Mouse (Mus musculus) MEL (cell line): ENCODE measurements around the gene Atxn10. TPM values are rescaled to one million over a fixed set of nuclear protein-coding genes. Genes with fewer than 3 reads are reported as not detected.

Source experiments
- DNase-seq: peaks from one replicate; pipeline ENCODE4 v3.0.0; 2011; ENCODE audit warnings: low read depth, low spot score
- H3K27ac ChIP-seq: 2 replicates; pipeline ENCODE4 v1.5.1; 2012; ENCODE audit warnings: low read depth, mild to moderate bottlenecking, control low read depth, low read length, moderate library complexity; ENCODE audit not compliant: control insufficient read depth
- H3K27me3 ChIP-seq, 2 experiments: fragments of 150-350 bp in 1 of 2; sonication (generic) in 1 of 2; 2 replicates each; pipeline ENCODE4 v1.6.1; 2012; ENCODE audit warnings: low read length in 2 of 2, mild to moderate bottlenecking in 2 of 2, improper control_type of control experiment in 1 of 2, moderate library complexity in 1 of 2; ENCODE audit not compliant: insufficient read depth in 2 of 2, control insufficient read depth in 1 of 2
- H3K36me3 ChIP-seq, 2 experiments: 2 replicates each; pipeline ENCODE4 v1.6.1; 2012 to 2014; ENCODE audit warnings: low read length in 2 of 2, improper control_type of control experiment in 1 of 2, inconsistent platforms in 1 of 2, mild to moderate bottlenecking in 1 of 2; ENCODE audit not compliant: insufficient read depth in 2 of 2, control insufficient read depth in 1 of 2
- H3K4me1 ChIP-seq, 2 experiments: fragments of 150-350 bp in 1 of 2; sonication (generic) in 1 of 2; 2 replicates each; pipeline ENCODE4 v1.6.1; 2012; ENCODE audit warnings: low read length in 2 of 2, improper control_type of control experiment in 1 of 2, mild to moderate bottlenecking in 1 of 2; ENCODE audit not compliant: insufficient read depth in 2 of 2, control insufficient read depth in 1 of 2
- H3K4me3 ChIP-seq, 2 experiments: fragments of 150-350 bp in 1 of 2; sonication (generic) in 1 of 2; 2 replicates each; pipeline ENCODE4 v1.5.1; 2012; ENCODE audit warnings: low read depth in 2 of 2, low read length in 2 of 2, mild to moderate bottlenecking in 2 of 2, moderate library complexity in 2 of 2, control low read depth in 1 of 2, improper control_type of control experiment in 1 of 2; ENCODE audit not compliant: control insufficient read depth in 1 of 2, insufficient read depth in 1 of 2
- H3K79me2 ChIP-seq: 2 replicates; pipeline ENCODE4 v1.6.1; 2012; ENCODE audit warnings: mild to moderate bottlenecking, low read length, moderate library complexity; ENCODE audit not compliant: control insufficient read depth, poor library complexity, insufficient read depth
- H3K9ac ChIP-seq: 2 replicates; pipeline ENCODE4 v1.6.1; 2012; ENCODE audit warnings: low read depth, mild to moderate bottlenecking, control low read depth, low read length, moderate library complexity; ENCODE audit not compliant: control insufficient read depth, poor library complexity, severe bottlenecking
- H3K9me3 ChIP-seq: fragments of 150-350 bp; sonication (generic); replicated peaks from 2 replicates; pipeline ENCODE4 v1.6.1; 2012; ENCODE audit warnings: mild to moderate bottlenecking, low read length, improper control_type of control experiment, moderate library complexity; ENCODE audit not compliant: insufficient read depth
- BHLHE40 ChIP-seq: IDR thresholded peaks from 2 replicates; pipeline ENCODE4 v1.6.1; 2012; ENCODE audit warnings: low read depth, mild to moderate bottlenecking, inconsistent platforms, low read length, improper control_type of control experiment, borderline replicate concordance
- CTCF ChIP-seq, 3 experiments: IDR thresholded peaks in 2 of 3; conservative IDR thresholded peaks in 1 of 3; 2 replicates each; pipeline ENCODE4 v1.5.1; 2011 to 2012; ENCODE audit warnings: low read length in 3 of 3, low read depth in 2 of 3, mild to moderate bottlenecking in 2 of 3, improper control_type of control experiment in 1 of 3, inconsistent platforms in 1 of 3, mixed read lengths in 1 of 3, moderate library complexity in 1 of 3; ENCODE audit not compliant: control insufficient read depth in 1 of 3, insufficient read depth in 1 of 3, poor library complexity in 1 of 3, severe bottlenecking in 1 of 3
- ETS1 ChIP-seq: IDR thresholded peaks from 2 replicates; pipeline ENCODE4 v1.6.1; 2012; ENCODE audit warnings: low read depth, mild to moderate bottlenecking, inconsistent platforms, low read length, improper control_type of control experiment, moderate library complexity
- HCFC1 ChIP-seq: IDR thresholded peaks from 2 replicates; pipeline ENCODE4 v1.6.1; 2012; ENCODE audit warnings: low read depth, mild to moderate bottlenecking, inconsistent platforms, low read length, improper control_type of control experiment, moderate library complexity
- KAT2A ChIP-seq: conservative IDR thresholded peaks from 2 replicates; pipeline ENCODE4 v1.6.1; 2012; ENCODE audit warnings: low read depth, low read length, improper control_type of control experiment, inconsistent platforms
- MYB ChIP-seq: IDR thresholded peaks from 2 replicates; pipeline ENCODE4 v1.6.1; 2011; ENCODE audit warnings: mild to moderate bottlenecking, low read depth, low read length, improper control_type of control experiment
- NELFE ChIP-seq: IDR thresholded peaks from 2 replicates; pipeline ENCODE4 v1.6.1; 2011; ENCODE audit warnings: low read depth, low read length, improper control_type of control experiment
- POLR2AphosphoS2 ChIP-seq: IDR thresholded peaks from 2 replicates; pipeline ENCODE4 v1.6.1; 2011; ENCODE audit warnings: low read length, improper control_type of control experiment
- RAD21 ChIP-seq: IDR thresholded peaks from 2 replicates; pipeline ENCODE4 v1.6.1; 2011; ENCODE audit warnings: mild to moderate bottlenecking, low read depth, low read length, improper control_type of control experiment
- RCOR1 ChIP-seq: IDR thresholded peaks from 2 replicates; pipeline ENCODE4 v1.6.1; 2012; ENCODE audit warnings: low read depth, mild to moderate bottlenecking, inconsistent platforms, low read length, improper control_type of control experiment
- SIN3A ChIP-seq: IDR thresholded peaks from 2 replicates; pipeline ENCODE4 v1.6.1; 2012; ENCODE audit warnings: low read length, improper control_type of control experiment, inconsistent platforms
- TBP ChIP-seq: IDR thresholded peaks from 2 replicates; pipeline ENCODE4 v1.8.0; 2011; ENCODE audit warnings: low read depth, low read length, improper control_type of control experiment
- TCF12 ChIP-seq: IDR thresholded peaks from 2 replicates; pipeline ENCODE4 v1.6.1; 2014; ENCODE audit warnings: low read depth, mild to moderate bottlenecking, inconsistent platforms, low read length, improper control_type of control experiment, moderate library complexity
- UBTF ChIP-seq: IDR thresholded peaks from 2 replicates; pipeline ENCODE4 v1.6.1; 2012; ENCODE audit warnings: low read depth, mild to moderate bottlenecking, inconsistent platforms, low read length, improper control_type of control experiment, moderate library complexity, borderline replicate concordance; ENCODE audit not compliant: insufficient read depth
- USF1 ChIP-seq: IDR thresholded peaks from 2 replicates; pipeline ENCODE4 v1.6.1; 2014; ENCODE audit warnings: low read depth, mild to moderate bottlenecking, inconsistent platforms, low read length, improper control_type of control experiment, moderate library complexity
- ZNF384 ChIP-seq: IDR thresholded peaks from 2 replicates; pipeline ENCODE4 v1.6.1; 2012; ENCODE audit warnings: low read depth, mild to moderate bottlenecking, inconsistent platforms, low read length, improper control_type of control experiment
- polyA plus RNA-seq, 2 experiments: library from polyadenylated mRNA; stranded (reverse) in 1 of 2; unstranded in 1 of 2; fragments of >175 nt in 1 of 2; fragments of >200 nt in 1 of 2; gene quantifications; 2 replicates each; pipeline versions ENCODE4 v1.2.1 to v1.2.4; 2012; ENCODE audit warnings: low replicate concordance in 2 of 2, low read depth in 1 of 2; ENCODE audit not compliant: insufficient read length in 2 of 2, insufficient read depth in 1 of 2, missing spikeins in 1 of 2
- total RNA-seq: library from RNA; depleted of rRNA; stranded (reverse); fragments of 300-350 nt; gene quantifications from 2 replicates; pipeline ENCODE4 v1.2.3, GENCODE M21; 2012

Gene Atxn10
- total and polyA plus RNA-seq, 3 experiments, result 24.5 to 75.6 (median 45.0) TPM

DNA sequence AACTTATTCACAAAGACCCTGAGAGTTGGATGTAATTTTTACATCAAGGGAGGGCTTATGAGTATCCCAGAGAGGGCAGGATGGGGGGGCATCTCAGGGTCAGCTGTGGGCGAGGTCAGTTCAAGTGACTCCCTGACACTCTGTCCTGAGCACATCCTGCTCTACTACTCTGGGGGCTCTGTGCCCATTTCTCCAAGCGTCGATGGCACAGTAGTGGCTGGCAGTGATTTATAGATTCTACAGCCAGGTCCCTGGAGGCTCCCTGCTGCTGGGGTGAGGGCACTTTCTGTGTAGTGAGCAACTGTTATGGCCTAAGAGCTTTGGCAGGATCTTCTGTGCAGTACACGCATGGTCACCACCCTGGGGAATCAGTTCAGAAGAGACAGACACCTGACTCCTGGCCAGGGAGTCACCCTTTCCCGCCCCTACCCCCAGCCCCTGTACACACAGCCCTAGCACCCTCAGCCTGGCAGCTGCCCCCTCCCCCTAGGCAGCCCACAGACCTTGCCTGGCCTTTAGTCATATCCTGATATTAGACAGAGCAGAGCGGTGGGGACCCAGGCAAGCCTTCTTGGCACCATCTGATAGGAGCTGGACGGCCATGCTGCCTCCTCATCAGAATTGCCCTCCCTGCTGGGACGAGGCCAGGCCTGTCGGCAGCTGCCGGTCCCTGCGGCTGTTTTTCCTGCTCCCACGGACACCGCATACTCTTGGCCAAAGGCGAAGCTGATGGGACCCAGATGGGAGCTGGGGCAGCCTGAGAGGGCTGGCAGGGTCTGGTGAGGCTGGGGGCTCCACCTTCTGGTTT, 169.3 kb downstream of the Atxn10 start:
- Histone ChIP-seq H3K27me3 (no peaks in the 10 kb centered on the region), H3K9ac (no peak overlapping the region), H3K4me1 (no peaks in the 10 kb centered on the region), H3K79me2 (no peaks in the 10 kb centered on the region), H3K27ac (no peak overlapping the region), H3K9me3 (no peaks in the 10 kb centered on the region), H3K36me3 (no peaks in the 10 kb centered on the region), H3K4me3 (no peak overlapping the region)
- TF ChIP-seq NELFE (no peak), USF1 (no peak), TCF12 (no peak), UBTF (no peak)
- DNase-seq, result no peak

DNA sequence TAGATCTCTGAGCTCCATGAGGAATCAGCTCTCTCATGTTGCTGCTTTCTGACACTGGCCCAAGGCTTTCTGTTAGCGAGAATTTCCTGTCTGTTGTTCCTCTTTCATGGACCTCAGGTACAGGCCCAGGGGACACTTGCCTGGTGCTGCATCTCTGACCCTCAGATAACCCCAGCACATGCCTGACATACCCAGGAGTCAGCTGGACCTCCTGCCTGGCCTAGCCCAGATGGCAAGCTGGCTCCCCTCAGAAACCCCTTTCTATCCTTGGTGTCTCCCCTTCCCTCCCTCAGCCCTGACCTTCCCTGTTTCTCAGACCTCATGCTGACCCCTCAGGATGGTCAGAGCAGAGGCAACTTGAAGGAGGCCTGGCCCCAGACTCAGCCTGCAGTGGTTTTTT, 170.6 kb downstream of the Atxn10 start:
- DNase-seq, result no peak
- no peak for TF ChIP-seq TBP
- TF ChIP-seq MYB, result no peak
- H3K79me2 ChIP-seq, result no peaks in the 10 kb centered on the region
- no peak overlapping the region for H3K4me3 ChIP-seq
- no peaks in the 10 kb centered on the region for H3K9me3 ChIP-seq
- no peaks in the 10 kb centered on the region for H3K4me1 ChIP-seq
- H3K27ac ChIP-seq, result no peak overlapping the region
- no peaks in the 10 kb centered on the region for H3K36me3 ChIP-seq
- no peaks in the 10 kb centered on the region for H3K27me3 ChIP-seq
- no peak overlapping the region for H3K9ac ChIP-seq

DNA sequence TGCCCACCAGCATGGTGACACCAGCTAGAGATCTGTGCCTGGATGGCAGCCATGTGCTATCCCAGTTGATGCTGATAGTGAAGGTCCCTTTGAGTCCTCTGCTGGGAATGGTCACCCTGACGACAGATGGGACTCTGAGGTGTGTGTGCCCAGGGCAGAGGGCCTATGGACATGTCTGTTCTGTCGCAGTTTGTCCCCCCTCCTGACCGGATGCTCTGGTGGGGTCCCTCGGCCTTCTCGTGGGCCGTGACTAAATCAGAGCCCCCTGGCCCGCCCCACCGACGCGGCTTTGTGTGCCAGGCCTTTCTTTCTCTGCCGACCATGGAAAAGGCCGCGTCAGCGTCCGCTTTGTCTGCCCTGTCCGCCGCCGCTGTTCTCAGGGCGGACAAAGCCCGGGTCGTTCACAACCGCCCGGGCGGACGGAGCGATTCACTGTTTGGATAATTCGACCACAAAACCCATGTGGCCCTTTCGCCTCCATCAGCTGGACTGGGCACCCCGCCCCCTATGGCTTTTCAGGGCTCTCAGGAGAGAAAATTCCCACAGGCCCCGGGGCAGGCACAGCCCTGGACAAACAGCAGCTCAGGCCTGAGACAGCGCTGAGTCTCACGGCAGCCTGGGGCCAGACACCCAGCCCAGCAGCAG, 171.4 kb downstream of the Atxn10 start:
- H3K9ac ChIP-seq, result no peak overlapping the region
- H3K27me3 ChIP-seq, result no peaks in the 10 kb centered on the region
- no peak overlapping the region for H3K4me3 ChIP-seq

More for the DNA sequence above, 171.4 kb downstream of the Atxn10 start:
- Histone ChIP-seq H3K4me1 (no peaks in the 10 kb centered on the region), H3K79me2 (no peaks in the 10 kb centered on the region), H3K27ac (no peak overlapping the region), H3K9me3 (no peaks in the 10 kb centered on the region), H3K36me3 (no peaks in the 10 kb centered on the region)
- no peak for TF ChIP-seq HCFC1
- no peak for TF ChIP-seq ZNF384
- TF ChIP-seq ETS1, result no peak
- no peak for TF ChIP-seq KAT2A
- no peak for TF ChIP-seq CTCF (IDR thresholded peaks at IDR 0.05 in 2 of 3, conservative IDR thresholded peaks at IDR 0.05 in 1 of 3; ENCODE audit: control insufficient read depth in 1 of 3, insufficient read depth in 1 of 3, low read depth in 2 of 3, low read length in 3 of 3, poor library complexity in 1 of 3, severe bottlenecking in 1 of 3)
- no peak for TF ChIP-seq RCOR1
- TF ChIP-seq POLR2AphosphoS2, result no peak
- no peak for TF ChIP-seq SIN3A
- TF ChIP-seq TBP, result no peak
- no peak for TF ChIP-seq RAD21
- no peak for TF ChIP-seq BHLHE40
- no peak for DNase-seq
